Comparison of ENCODE assay signal across 25 mouse cellular contexts in genomic region chr16:78153899-78154605, GRCm38 (mm10).
"Had no signal": no experiment of that assay in that cellular context is flagged by ENCODE, and none has a peak within 500 bp of the region (broad histone marks: within the 10 kb centered on the region; RNA-seq: fewer than 3 reads in every experiment).

No protein-coding gene starts in this region.

- DNase-seq: forebrain, postnatal 0 days; gastrocnemius, postnatal 10 days; gastrocnemius, postnatal 25 days; heart, adult 11 months; heart, adult 2 months; heart, postnatal 14 days; heart, postnatal 36 days; kidney, adult 11 months; kidney, adult 9 months; kidney, postnatal 14 days; layer of hippocampus, adult 9-11 months; layer of hippocampus, postnatal 36 days; left cerebral cortex, postnatal 4 days had no signal

- ATAC-seq: forebrain, postnatal 0 days; hindbrain, postnatal 0 days; intestine, embryonic 15.5 days; liver, embryonic 12.5 days had no signal

- H3K36me3 ChIP-seq: heart, embryonic 13.5 days; heart, embryonic 15.5 days; hindbrain, embryonic 13.5 days; hindbrain, embryonic 15.5 days; intestine, embryonic 15.5 days; kidney, embryonic 15.5 days; limb, embryonic 13.5 days; limb, embryonic 15.5 days; liver, embryonic 12.5 days had no signal

- H3K4me1 ChIP-seq: heart, embryonic 13.5 days; heart, embryonic 15.5 days; limb, embryonic 15.5 days; liver, embryonic 12.5 days had no signal

- H3K4me2 ChIP-seq: heart, embryonic 11.5 days; heart, embryonic 13.5 days; heart, embryonic 15.5 days; hindbrain, embryonic 13.5 days; hindbrain, embryonic 15.5 days; intestine, embryonic 15.5 days; kidney, embryonic 15.5 days; limb, embryonic 13.5 days; limb, embryonic 15.5 days; liver, embryonic 12.5 days had no signal

- H3K27me3 ChIP-seq: heart, embryonic 13.5 days; heart, embryonic 15.5 days; hindbrain, embryonic 13.5 days; hindbrain, embryonic 15.5 days; intestine, embryonic 15.5 days; kidney, embryonic 15.5 days; limb, embryonic 13.5 days; limb, embryonic 15.5 days; liver, embryonic 12.5 days had no signal

- H3K9ac ChIP-seq: forebrain, postnatal 0 days; heart, embryonic 13.5 days; heart, embryonic 15.5 days; hindbrain, embryonic 13.5 days; hindbrain, embryonic 15.5 days; intestine, embryonic 15.5 days; kidney, embryonic 15.5 days; limb, embryonic 13.5 days; limb, embryonic 15.5 days; liver, embryonic 12.5 days had no signal

- H3K9me3 ChIP-seq: heart, embryonic 13.5 days; heart, embryonic 15.5 days; hindbrain, embryonic 13.5 days; hindbrain, embryonic 15.5 days; intestine, embryonic 15.5 days; kidney, embryonic 15.5 days; limb, embryonic 13.5 days; limb, embryonic 15.5 days; liver, embryonic 12.5 days had no signal

- H3K27ac ChIP-seq: heart, adult 2 months; heart, embryonic 13.5 days; heart, embryonic 15.5 days; hindbrain, embryonic 13.5 days; hindbrain, embryonic 15.5 days; hindbrain, postnatal 0 days; intestine, embryonic 15.5 days; kidney, embryonic 15.5 days; kidney, postnatal 0 days; limb, embryonic 13.5 days; limb, embryonic 15.5 days; liver, embryonic 12.5 days had no signal

- H3K4me3 ChIP-seq: heart, adult 2 months; heart, embryonic 13.5 days; heart, embryonic 15.5 days; hindbrain, embryonic 13.5 days; hindbrain, embryonic 15.5 days; intestine, embryonic 15.5 days; kidney, embryonic 15.5 days; limb, embryonic 13.5 days; limb, embryonic 15.5 days; liver, embryonic 12.5 days had no signal
